Mouse (Mus musculus): ENCODE measurements around the gene Btbd2. TPM values are rescaled to one million over a fixed set of nuclear protein-coding genes. Genes with fewer than 3 reads are reported as not detected.
"Not testable (repeated sequence)": the region's sequence is repeated elsewhere in the genome, so short reads cannot be mapped to it uniquely, and the experiment has no call there.

The Btbd2 gene
- total RNA-seq, 4 experiments from 2014 or later = 36.7 to 40.7 (median 39.7) TPM

DNA sequence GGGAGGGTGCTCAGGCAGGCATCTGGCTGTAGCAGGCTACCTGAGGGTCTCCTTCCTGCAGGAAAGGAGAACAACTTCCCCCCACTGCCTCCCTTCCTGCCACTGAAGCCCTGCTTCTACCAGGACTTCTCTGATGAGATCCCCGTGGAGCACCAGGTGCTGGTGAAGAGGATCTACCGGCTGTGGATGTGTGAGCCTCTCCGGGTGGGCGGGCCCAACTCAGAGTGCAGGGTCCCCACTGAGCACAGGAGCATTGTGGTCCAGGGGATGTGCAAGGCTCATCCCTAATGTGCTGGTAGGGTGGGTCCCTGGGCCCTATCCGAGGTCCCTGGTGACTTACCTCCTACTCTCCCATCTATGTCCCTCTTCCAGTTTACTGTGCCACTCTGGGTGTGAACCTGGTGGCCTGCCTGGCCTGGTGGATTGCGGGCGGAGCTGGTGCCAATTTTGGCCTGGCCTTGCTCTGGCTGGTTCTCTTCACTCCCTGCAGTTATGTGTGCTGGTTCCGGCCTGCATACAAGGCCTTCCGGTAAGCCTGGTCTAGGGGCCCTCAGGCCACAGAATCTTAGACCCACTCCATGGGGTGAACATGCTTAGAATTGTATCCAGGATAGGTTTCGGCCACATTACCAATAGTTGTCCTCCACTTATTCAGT lies 47.5 kb downstream of the Btbd2 start:
- DNase-seq (ENCODE audit: low spot score in 2 of 2) = no peak

DNA sequence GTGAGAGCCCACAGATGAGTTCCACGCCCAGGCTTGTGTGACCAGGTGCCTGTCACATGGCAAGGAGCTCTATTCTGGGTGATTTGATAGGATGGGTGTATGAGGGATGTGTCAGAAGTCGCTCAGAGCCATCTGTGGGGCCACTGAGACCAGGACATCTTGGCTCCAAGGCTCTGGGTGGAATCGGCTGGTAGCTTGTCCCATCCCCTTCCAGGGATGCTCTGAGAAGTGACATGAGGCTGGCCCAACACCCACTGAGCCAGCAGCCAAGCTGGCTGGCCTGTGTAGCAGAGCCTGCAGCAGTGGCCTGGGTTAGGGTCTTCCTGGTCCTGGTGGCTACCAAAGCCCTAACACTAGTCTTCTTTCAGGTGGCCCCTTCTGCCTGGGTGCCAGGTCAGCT lies 48.4 kb downstream of the Btbd2 start:
- no peak for DNase-seq (ENCODE audit: low spot score in 2 of 2)

DNA sequence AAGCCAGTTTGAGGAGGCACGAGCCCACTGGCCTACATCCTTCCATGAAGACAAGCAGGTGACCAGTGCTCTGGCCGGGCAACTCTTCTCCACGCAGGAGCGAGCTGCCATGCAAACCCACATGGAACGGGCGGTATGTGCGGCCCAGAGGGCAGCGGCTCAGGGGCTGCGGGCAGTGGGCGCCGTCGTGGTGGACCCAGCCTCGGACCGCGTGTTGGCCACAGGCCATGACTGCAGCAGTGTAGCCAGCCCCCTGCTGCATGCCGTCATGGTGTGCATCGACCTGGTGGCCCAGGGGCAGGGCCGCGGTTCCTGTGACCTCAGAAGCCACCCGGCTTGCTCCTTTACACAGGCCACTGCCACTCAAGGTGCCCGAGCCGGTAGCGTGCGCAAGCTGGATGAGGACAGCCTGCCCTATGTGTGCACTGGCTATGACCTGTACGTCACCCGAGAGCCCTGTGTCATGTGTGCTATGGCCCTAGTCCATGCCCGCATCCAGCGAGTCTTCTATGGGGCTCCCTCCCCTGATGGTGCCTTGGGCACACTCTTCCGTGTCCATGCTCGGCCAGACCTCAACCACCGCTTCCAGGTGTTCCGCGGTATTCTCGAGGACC lies 50.0 kb downstream of the Btbd2 start:
- DNase-seq (ENCODE audit: low spot score in 2 of 2) = no peak

DNA sequence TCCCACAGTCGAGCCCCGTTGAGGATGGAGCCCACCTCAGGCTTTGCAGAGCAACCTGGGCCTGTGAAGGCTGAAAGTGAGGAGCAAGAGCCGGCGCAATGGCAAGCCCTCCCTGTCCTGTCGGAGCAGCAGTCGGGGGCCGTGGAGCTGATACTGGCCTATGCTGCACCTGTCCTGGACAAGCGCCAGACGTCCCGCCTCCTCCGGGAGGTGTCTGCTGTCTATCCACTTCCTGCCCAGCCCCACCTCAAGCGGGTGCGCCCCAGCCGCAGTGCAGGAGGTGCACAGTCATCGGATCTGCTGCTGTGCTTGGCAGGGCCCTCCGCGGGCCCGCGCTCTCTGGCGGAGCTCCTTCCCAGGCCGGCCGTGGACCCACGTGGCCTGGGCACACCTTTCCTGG lies 50.6 kb downstream of the Btbd2 start:
- DNase-seq (ENCODE audit: low spot score in 2 of 2) = no peak

DNA sequence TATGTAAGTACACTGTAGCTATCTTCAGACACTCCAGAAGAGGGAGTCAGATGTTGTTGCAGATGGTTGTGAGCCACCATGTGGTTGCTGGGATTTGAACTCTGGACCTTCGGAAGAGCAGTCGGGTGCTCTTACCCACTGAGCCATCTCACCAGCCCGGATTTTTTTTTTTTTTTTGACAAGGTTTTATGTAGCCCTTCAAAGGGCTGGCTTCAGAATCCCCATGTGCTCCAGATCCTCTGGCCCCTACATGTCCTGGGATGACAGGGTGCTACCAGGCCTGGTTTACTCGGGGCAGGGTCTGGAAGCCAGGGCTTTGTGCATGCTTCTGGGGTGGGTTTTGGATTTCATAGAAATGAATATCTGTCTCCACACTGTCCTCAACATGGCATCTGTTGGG lies 51.1 kb downstream of the Btbd2 start, which contains the start of gene Gm49322:
Gene Gm49322, plus strand, starts transcription at position 301 of the 400 bp plus-strand sequence.
- DNase-seq (ENCODE audit: low spot score in 2 of 2) = not testable (repeated sequence)

DNA sequence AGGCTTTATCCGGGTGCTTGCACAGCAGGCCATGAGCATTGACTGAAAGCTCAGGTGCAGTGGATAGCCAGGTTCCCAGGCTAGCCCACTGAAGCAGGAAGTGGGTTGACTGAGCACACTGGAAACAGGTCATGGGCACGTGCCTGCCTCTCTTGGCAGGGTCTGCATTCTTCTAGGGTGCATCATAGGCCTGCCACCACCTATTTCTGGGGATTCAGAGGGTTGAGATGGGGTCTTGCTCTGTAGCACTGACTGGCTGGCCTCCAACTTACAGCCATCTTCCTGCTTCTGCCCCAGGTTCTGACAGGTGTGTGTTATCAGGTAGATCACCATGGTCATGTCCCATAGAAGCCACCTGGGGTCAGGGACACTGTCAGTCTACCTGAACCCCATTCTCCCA lies 51.9 kb downstream of the Btbd2 start:
- no peak for DNase-seq (ENCODE audit: low spot score in 2 of 2)

DNA sequence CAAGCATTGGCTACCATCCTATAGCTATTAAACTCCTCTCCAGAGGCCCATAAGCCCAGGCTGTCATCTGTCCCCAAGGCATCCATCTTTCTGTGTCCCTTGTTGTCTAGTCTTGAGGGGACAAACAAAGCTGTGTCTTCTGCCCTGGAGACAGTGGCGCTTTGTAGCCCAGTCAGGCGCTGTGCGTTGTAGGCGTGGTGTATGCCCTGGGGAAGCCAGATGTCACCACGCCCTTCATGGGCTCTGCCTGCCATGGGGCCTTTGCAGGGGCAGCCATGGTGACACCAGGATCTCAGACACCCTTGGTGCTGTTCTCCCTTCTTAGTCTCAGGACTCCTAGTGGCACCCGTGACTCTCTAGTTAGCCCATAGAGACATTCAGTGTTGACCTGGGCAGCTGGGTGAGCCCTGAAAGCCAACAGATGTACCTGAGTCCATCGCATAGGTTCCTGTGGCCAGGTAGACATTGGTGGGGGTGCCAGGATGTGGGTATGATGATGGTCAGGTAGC lies 52.8 kb downstream of the Btbd2 start:
- DNase-seq (ENCODE audit: low spot score in 2 of 2) = no peak

DNA sequence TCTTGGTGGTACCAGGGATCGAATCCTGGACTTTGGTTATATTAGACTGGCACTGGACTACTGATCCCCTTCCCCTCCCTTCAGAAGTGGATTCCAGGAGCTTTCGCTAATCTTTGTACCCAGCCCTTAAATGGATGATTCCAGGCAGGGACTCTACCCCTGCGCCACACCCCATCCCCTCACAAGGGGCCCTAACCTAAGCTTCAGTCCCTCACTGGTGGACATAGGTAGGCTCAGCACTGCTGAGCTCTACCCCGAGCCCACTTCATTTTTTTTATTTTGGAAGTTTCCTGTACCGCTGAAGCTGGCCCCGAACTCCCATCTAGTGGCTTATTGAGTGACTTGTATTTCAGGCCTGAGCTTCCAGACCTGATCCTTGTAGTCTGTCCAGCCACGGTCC lies 53.5 kb downstream of the Btbd2 start:
- no peak for DNase-seq (ENCODE audit: low spot score in 2 of 2)

DNA sequence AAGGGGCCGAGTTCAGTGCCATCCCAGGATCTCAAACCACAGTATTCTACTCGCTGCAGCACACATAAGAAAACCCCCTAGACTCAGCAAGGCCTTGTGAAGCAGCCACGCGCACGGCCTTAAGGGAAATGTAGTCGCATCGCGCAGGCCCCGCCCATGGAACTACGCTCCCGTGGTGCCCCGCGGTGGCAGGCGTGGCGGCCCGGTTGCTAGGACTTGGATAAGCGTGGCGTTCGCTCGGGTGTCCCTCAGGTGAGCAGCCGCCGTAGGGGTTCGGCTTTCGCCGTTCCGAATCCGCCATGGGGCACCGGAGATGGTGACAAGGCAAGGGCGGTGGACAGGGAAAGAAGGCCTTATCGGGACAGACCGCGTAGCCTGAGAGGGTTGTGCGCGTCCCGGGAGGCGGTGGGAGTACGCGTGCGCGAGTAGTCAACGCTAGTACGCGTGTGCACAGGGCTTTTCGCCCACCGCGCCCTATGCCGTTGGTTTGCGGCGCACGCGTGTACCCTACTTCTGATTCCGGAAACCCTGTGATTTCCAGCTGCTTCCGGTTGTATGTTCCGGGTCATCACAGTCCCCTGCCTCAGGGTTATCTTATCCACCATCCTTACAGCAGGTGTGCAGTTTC lies 54.1 kb downstream of the Btbd2 start, which contains the start of the genes Scamp4 and Adat3:
Gene Scamp4, plus strand, starts transcription at position 175 of the 628 bp plus-strand sequence.
Gene Adat3, plus strand, starts transcription at position 183 of the 628 bp plus-strand sequence.
- DNase-seq (ENCODE audit: low spot score in 2 of 2) = peak; percentile 91 to 93

DNA sequence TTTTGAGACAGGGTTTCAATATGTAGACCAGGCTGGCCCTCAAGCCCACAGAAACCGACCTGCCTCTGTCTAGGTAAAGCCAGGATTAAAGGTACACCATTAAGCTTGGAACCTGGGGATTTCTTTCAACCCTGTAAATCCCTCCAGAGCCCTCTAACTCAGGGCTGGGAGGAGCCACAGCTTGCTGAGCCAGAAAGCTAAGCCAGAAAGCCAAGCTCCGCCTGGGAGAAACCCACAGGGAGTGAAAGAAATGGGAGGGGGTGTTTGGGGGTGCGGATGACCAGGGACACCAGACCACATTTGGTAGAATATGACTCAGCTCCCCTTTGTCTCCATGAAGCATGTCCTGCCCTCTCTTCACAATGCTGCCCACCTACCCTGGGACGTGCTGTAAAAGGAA lies 60.6 kb downstream of the Btbd2 start:
- no peak for DNase-seq (ENCODE audit: low spot score in 2 of 2)

Small RNAs within 50 kb of the gene (microRNA-seq; reads per million reads assigned to microRNA genes)
- gene Mir6912 = not detected

Other genes starting within 250 kb of the Btbd2 start
- gene Tcf3, start 223.4 kb downstream of the Btbd2 start, total RNA-seq (2022) = 10 to 100 TPM in 3 of 4 experiments, 1 to 10 TPM in 1; 9.9 to 13.1 (median 10.8) TPM
- gene Onecut3, start 162.2 kb downstream of the Btbd2 start, total RNA-seq (2022) = not detected
- gene Atp8b3, start 117.9 kb downstream of the Btbd2 start, total RNA-seq (2022) = not detected
- 10 to 100 TPM in 2 of 4 experiments, 1 to 10 TPM in 2; 8.5 to 11.1 (median 10.1) TPM for gene Rexo1, start 95.5 kb downstream of the Btbd2 start, total RNA-seq (2022)
- gene Klf16, start 79.8 kb downstream of the Btbd2 start, total RNA-seq (2022) = 1 to 10 TPM; 1.1 to 2.0 (median 1.3) TPM
- gene Abhd17a, start 66.7 kb downstream of the Btbd2 start, total RNA-seq (2022) = 10 to 100 TPM; 70.5 to 80.7 (median 77.3) TPM
- gene Scamp4, start 54.2 kb downstream of the Btbd2 start, total RNA-seq (2022) = 10 to 100 TPM; 17.4 to 21.2 (median 19.2) TPM
- gene Adat3, start 54.2 kb downstream of the Btbd2 start, total RNA-seq (2022) = under 1 TPM in 3 of 4 experiments, not detected in 1; 0.29 to 0.43 (median 0.36) TPM
- under 1 TPM in 2 of 4 experiments, not detected in 2; 0.20 to 0.24 TPM for gene Gm49322, start 51.0 kb downstream of the Btbd2 start, total RNA-seq (2022)
- gene Csnk1g2, start 34.2 kb downstream of the Btbd2 start, total RNA-seq (2022) = 100 to 1,000 TPM; 124 to 147 (median 144) TPM
- 100 to 1,000 TPM; 226 to 292 (median 253) TPM for gene Mknk2, start 21.0 kb upstream of the Btbd2 start, total RNA-seq (2022)
- gene Mob3a, start 44.9 kb upstream of the Btbd2 start, total RNA-seq (2022) = 1 to 10 TPM; 2.6 to 3.6 (median 3.4) TPM
- 1 to 10 TPM; 1.0 to 3.1 (median 2.7) TPM for gene Izumo4, start 45.1 kb upstream of the Btbd2 start, total RNA-seq (2022)
- 10 to 100 TPM; 24.1 to 29.3 (median 27.8) TPM for gene Ap3d1, start 85.2 kb upstream of the Btbd2 start, total RNA-seq (2022)
- gene Dot1l, start 98.1 kb upstream of the Btbd2 start, total RNA-seq (2022) = 10 to 100 TPM; 12.4 to 13.8 (median 13.5) TPM
- 10 to 100 TPM; 26.0 to 33.2 (median 29.9) TPM for gene Sf3a2, start 141.1 kb upstream of the Btbd2 start, total RNA-seq (2022)
- gene Plekhj1, start 141.6 kb upstream of the Btbd2 start, total RNA-seq (2022) = 10 to 100 TPM; 24.2 to 34.4 (median 32.0) TPM
- under 1 TPM in 3 of 4 experiments, not detected in 1; 0.22 to 0.40 (median 0.24) TPM for gene Amh, start 148.2 kb upstream of the Btbd2 start, total RNA-seq (2022)
- 100 to 1,000 TPM; 455 to 508 (median 490) TPM for gene Jsrp1, start 156.4 kb upstream of the Btbd2 start, total RNA-seq (2022)
- gene Oaz1, start 169.6 kb upstream of the Btbd2 start, total RNA-seq (2022) = 1,000 to 10,000 TPM in 1 of 4 experiments, 100 to 1,000 TPM in 3; 735 to 1,031 (median 850) TPM
- 10 to 100 TPM in 3 of 4 experiments, 1 to 10 TPM in 1; 7.4 to 12.5 (median 10.4) TPM for gene Lingo3, start 187.0 kb upstream of the Btbd2 start, total RNA-seq (2022)
- gene Lsm7, start 198.1 kb upstream of the Btbd2 start, total RNA-seq (2022) = 10 to 100 TPM in 3 of 4 experiments, 1 to 10 TPM in 1; 6.2 to 19.0 (median 14.5) TPM
- 10 to 100 TPM; 11.3 to 12.5 (median 11.7) TPM for gene Sppl2b, start 198.2 kb upstream of the Btbd2 start, total RNA-seq (2022)
- under 1 TPM in 1 of 4 experiments, not detected in 3; 0.13 TPM for gene Tmprss9, start 214.8 kb upstream of the Btbd2 start, total RNA-seq (2022)
- 100 to 1,000 TPM; 119 to 143 (median 123) TPM for gene Timm13, start 243.9 kb upstream of the Btbd2 start, total RNA-seq (2022)

Data from gastrocnemius, adult 8-10 months (tissue).